Mouse (Mus musculus) stomach, embryonic 14.5 days (tissue): ENCODE data around the gene Fam110a. TPM values are rescaled to one million over a fixed set of nuclear protein-coding genes. Genes with fewer than 3 reads are reported as not detected.

ENCODE experiments used
- ATAC-seq: fragments of 200-750 bp; cut with Nextera tagmentation; 2 replicates; pipeline ENCODE4 v1.8.0; 2017; ENCODE audit warnings: low read depth, moderate TSS enrichment; ENCODE audit not compliant: insufficient number of reproducible peaks, insufficient read depth, low FRiP score
- H3K27ac ChIP-seq: fragments of 300-500 bp; sonication (generic); 2 replicates; pipeline ENCODE4 v1.5.1; 2014; ENCODE audit warnings: mild to moderate bottlenecking, low read length, moderate library complexity, mixed read lengths
- H3K27me3 ChIP-seq: fragments of 300-500 bp; sonication (generic); 2 replicates; pipeline ENCODE4 v1.6.1; 2014; ENCODE audit warnings: low read length, control low read depth, mixed read lengths; ENCODE audit not compliant: control insufficient read depth, insufficient read depth
- H3K36me3 ChIP-seq: fragments of 300-500 bp; sonication (generic); 2 replicates; pipeline ENCODE4 v1.6.1; 2014; ENCODE audit warnings: mild to moderate bottlenecking, control low read depth, low read length, moderate library complexity, mixed read lengths; ENCODE audit not compliant: control insufficient read depth, insufficient read depth
- H3K4me1 ChIP-seq: fragments of 300-500 bp; sonication (generic); 2 replicates; pipeline ENCODE4 v1.6.1; 2014; ENCODE audit warnings: low read length, control low read depth, mixed read lengths; ENCODE audit not compliant: control insufficient read depth, insufficient read depth
- H3K4me2 ChIP-seq: fragments of 300-500 bp; sonication (generic); replicated peaks from 2 replicates; pipeline ENCODE4 v1.6.1; 2014; ENCODE audit warnings: low read depth, low read length, control low read depth
- H3K4me3 ChIP-seq: fragments of 300-500 bp; sonication (generic); 2 replicates; pipeline ENCODE4 v1.5.1; 2014; ENCODE audit warnings: low read depth, low read length, control low read depth
- H3K9ac ChIP-seq: fragments of 300-500 bp; sonication (generic); replicated peaks from 2 replicates; pipeline ENCODE4 v1.6.1; 2014; ENCODE audit warnings: low read depth, mild to moderate bottlenecking, control low read depth, low read length, moderate library complexity, mixed read lengths
- H3K9me3 ChIP-seq: fragments of 300-500 bp; sonication (generic); 2 replicates; pipeline ENCODE4 v1.6.1; 2016; ENCODE audit warnings: low read depth, low read length, control low read depth; ENCODE audit not compliant: control insufficient read depth
- WGBS: fragments of 180-500 bp; shearing (Covaris S2); extraction: QIAGEN DNeasy Blood & Tissue Kit; methylation state at CpG from one replicate; pipeline ENCODE4 v1.1.7; 2014; 5-methylcytosine and 5-hydroxymethylcytosine counted together
- polyA plus RNA-seq: library from polyadenylated mRNA; unstranded; fragments of >200 nt; fragmentation: Nextera tagmentation; extraction: Ambion mirVana; gene quantifications from 2 replicates; pipeline ENCODE4 v1.2.1, GENCODE M21; 2014

Gene Fam110a
- polyA plus RNA-seq, 1 experiment from 2014 or later = 27.4 TPM

DNA sequence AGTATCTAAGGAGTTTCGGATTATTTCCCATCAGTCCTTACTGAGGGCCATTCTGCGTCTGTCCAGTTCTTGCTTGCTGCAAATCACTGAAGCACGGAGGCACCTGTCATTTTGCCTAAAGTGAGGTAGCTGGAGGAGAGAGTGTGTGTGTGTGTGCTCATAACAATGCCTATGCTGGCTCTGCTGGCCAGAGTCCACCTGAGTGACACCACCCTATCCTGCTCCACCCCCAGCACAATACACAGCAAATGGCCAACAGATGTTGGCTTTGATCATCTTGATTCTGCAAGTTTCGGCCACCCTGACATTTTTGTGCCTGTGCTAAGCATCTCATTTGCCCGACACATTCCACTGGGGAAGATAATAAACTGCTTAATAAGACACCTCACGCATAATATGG lies 1.5 kb downstream of the Fam110a start:
- no peaks in the 10 kb centered on the region for H3K9me3 ChIP-seq
- no peak overlapping the region for H3K27ac ChIP-seq
- ATAC-seq = no peak
- H3K9ac ChIP-seq = no peak overlapping the region
- H3K36me3 ChIP-seq = no peaks in the 10 kb centered on the region
- no peak overlapping the region for H3K4me3 ChIP-seq
- H3K4me2 ChIP-seq = peak overlapping the region; percentile 70
- H3K27me3 ChIP-seq = no peaks in the 10 kb centered on the region
- WGBS = 75% methylated on average over 6 of the region's 6 CpGs
- H3K4me1 ChIP-seq = peaks cover 28% of the 10 kb centered on the region

DNA sequence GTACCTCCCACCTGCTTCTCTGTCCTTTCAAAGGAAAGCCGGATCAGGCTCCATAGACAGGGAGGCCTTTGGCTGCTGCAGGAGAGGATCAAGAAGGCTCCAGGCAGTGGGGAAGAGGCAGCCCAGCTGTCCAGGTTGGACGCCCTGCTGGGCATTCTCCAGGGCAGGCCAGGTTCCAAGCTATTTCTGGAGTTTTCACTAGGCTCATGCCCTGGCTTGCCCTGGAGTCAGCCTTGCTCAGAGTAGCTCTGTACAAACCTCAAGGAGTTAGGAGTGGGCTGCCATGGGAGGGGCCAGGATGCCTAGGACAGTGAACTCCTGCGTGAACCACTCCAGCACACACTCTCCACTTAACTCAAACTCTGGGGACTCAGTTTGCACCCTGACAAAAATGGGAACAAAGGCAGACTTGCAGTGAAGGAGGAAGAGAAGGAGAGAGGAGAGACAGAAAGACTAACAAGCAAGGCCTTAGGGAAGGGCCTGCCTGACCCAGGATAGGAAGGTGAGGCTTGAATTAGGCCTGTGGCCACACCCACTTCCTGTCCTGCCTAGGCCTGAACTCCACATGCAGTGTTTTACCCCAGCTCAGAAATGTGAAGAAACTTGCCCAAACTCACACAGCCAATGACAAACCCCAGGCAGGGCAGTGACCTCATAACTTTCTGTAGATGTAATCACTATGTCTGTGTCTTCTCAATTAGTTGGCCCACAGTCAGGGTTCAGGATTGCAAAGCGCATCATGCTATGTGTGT lies 2.2 kb downstream of the Fam110a start:
- H3K27ac ChIP-seq = 0 out of 2 replicates have a peak overlapping the region, but pooled peaks have one; percentile 40
- no peak overlapping the region for H3K4me2 ChIP-seq
- no peaks in the 10 kb centered on the region for H3K36me3 ChIP-seq
- H3K9me3 ChIP-seq = no peaks in the 10 kb centered on the region
- 70% methylated on average over 4 of the region's 4 CpGs for WGBS
- ATAC-seq = no peak
- H3K4me3 ChIP-seq = no peak overlapping the region
- no peaks in the 10 kb centered on the region for H3K27me3 ChIP-seq
- no peak overlapping the region for H3K9ac ChIP-seq
- H3K4me1 ChIP-seq = peaks cover 30% of the 10 kb centered on the region

GRCm38 (mm10) chr2:151976067-151976466 lies 4.0 kb downstream of the Fam110a start:
- Histone ChIP-seq H3K4me3 (no peak overlapping the region), H3K27ac (no peak overlapping the region), H3K27me3 (no peaks in the 10 kb centered on the region), H3K4me1 (peaks cover 38% of the 10 kb centered on the region), H3K36me3 (no peaks in the 10 kb centered on the region), H3K4me2 (no peak overlapping the region), H3K9ac (no peak overlapping the region), H3K9me3 (no peaks in the 10 kb centered on the region)
- no peak for ATAC-seq
- 75% methylated on average over 3 of the region's 3 CpGs for WGBS

DNA sequence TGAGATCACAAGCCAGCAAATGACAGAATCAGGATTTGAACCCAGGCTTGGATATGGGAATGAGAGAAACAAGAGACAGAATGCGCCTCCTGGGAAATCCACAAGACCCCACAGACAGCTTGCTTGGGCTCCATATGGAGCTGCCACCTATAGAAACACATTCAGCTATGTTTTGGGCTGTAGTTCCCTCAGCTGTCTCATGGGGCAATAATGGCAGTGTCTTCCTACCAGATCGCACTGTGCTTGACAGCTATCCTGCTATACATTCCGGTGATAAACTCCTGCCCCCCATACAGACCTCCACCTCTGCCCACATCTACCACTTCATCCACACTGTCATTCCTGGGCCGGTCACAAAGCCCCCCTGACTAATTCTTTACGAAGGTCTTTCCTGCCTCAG lies 4.7 kb downstream of the Fam110a start:
- Histone ChIP-seq H3K27me3 (no peaks in the 10 kb centered on the region), H3K4me1 (peaks cover 41% of the 10 kb centered on the region), H3K36me3 (no peaks in the 10 kb centered on the region), H3K9ac (no peak overlapping the region), H3K4me3 (no peak overlapping the region), H3K27ac (no peak overlapping the region), H3K9me3 (no peaks in the 10 kb centered on the region), H3K4me2 (no peak overlapping the region)
- no peak for ATAC-seq
- 86% methylated on average over 5 of the region's 5 CpGs for WGBS

- Histone ChIP-seq H3K9ac (peak overlapping the region; percentile 14; the same call in 1 of the 2 replicates), H3K27ac (peak overlapping the region; percentile 58), H3K27me3 (no peaks in the 10 kb centered on the region), H3K4me1 (peaks cover 43% of the 10 kb centered on the region), H3K4me3 (peak overlapping the region; percentile 17), H3K4me2 (peak overlapping the region; percentile 46), H3K36me3 (peaks cover 13% of the 10 kb centered on the region), H3K9me3 (no peaks in the 10 kb centered on the region)
- ATAC-seq = peak; percentile 2; the same call in 1 of the 2 replicates
- WGBS = 20% methylated on average over 36 of the region's 36 CpGs
Measured at GRCm38 (mm10) chr2:151973595-151974562, 6.1 kb downstream of the Fam110a start.

DNA sequence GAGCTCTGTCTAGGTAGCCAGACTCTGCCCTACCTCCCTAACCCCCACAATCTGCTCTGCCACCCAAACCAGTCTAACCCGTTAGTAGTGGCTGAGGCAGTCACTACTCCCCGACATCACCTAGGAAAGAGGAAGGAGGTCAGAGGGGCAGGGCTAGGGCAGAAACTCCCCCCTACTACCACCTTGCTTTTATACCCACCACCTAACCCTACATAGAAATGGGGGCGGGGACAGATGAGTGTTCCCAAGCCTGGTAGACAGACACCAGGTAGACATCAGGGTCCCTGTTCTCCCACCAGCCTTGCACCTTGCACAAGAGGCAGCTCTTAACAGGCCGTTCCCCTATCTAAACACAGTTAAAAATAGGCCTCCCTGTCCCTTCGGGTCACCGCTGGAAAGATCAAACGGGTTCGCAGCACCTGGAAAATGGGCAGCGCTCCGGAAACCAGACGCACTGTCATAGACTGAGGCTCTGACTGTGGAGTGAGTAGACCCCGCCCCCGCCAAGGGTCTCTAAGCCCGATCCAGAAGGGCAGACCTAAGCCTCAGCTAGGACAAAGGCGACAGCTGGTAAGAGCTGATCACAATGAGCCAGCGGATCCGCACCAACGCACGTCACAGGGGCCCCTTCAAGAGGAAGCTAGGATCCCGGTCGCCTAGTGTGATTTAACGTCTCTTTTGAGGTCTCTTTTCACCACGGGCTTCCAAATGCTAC lies 7.0 kb downstream of the Fam110a start:
- 0 out of 2 replicates have a peak, but pooled peaks have one; percentile 7 for ATAC-seq
- H3K9me3 ChIP-seq = no peaks in the 10 kb centered on the region
- no peaks in the 10 kb centered on the region for H3K27me3 ChIP-seq
- H3K4me2 ChIP-seq = peak overlapping the region; percentile 46
- H3K36me3 ChIP-seq = peaks cover 17% of the 10 kb centered on the region
- H3K27ac ChIP-seq = peak overlapping the region; percentile 58
- peak overlapping the region; percentile 14; the same call in 1 of the 2 replicates for H3K9ac ChIP-seq
- 29% methylated on average over 23 of the region's 23 CpGs for WGBS
- H3K4me1 ChIP-seq = peaks cover 36% of the 10 kb centered on the region
- H3K4me3 ChIP-seq = peak overlapping the region; percentile 17; the same call in 1 of the 2 replicates

- no peak overlapping the region for H3K27ac ChIP-seq
- H3K4me1 ChIP-seq = peaks cover 37% of the 10 kb centered on the region
- no peak overlapping the region for H3K4me3 ChIP-seq
- no peak overlapping the region for H3K9ac ChIP-seq
- ATAC-seq = no peak
- H3K36me3 ChIP-seq = peaks cover 17% of the 10 kb centered on the region
- H3K4me2 ChIP-seq = no peak overlapping the region
- 80% methylated on average over 5 of the region's 5 CpGs for WGBS
- H3K9me3 ChIP-seq = no peaks in the 10 kb centered on the region
- H3K27me3 ChIP-seq = no peaks in the 10 kb centered on the region
Measured at GRCm38 (mm10) chr2:151971748-151972147, 8.3 kb downstream of the Fam110a start.
